Mouse (Mus musculus): ENCODE measurements at regions not wholly inside any gene's neighbourhood (a gene's known extent, or its start where the extent isn't known, plus 50 kb on each side); places are given as distances from the start of the nearest gene placed in this dataset.

GRCm38 (mm10) chr11:31807461-31808215 is 64.4 kb upstream of the Cpeb4 start:
- TF ChIP-seq POLR2A (IDR thresholded peaks at IDR 0.05; ENCODE audit: borderline replicate concordance, extremely low read depth, low read depth, low read length): no peak
- TF ChIP-seq CTCF (IDR thresholded peaks at IDR 0.05; ENCODE audit: insufficient read depth, low read length): no peak
